Mouse (Mus musculus) lung, embryonic 16.5 days (tissue): ENCODE measurements around the gene Lcmt2. TPM values are rescaled to one million over a fixed set of nuclear protein-coding genes. Genes with fewer than 3 reads are reported as not detected.

Experiments
- ATAC-seq: fragments of 200-750 bp; cut with Nextera tagmentation; 2 replicates; pipeline ENCODE4 v1.8.0; 2017; ENCODE audit warnings: low read depth, mild to moderate bottlenecking, moderate library complexity
- H3K27ac ChIP-seq: fragments of 300-500 bp; sonication (generic); 2 replicates; pipeline ENCODE4 v1.5.1; 2014; ENCODE audit warnings: mild to moderate bottlenecking, control low read depth, low read length
- H3K27me3 ChIP-seq: fragments of 300-500 bp; sonication (generic); 2 replicates; pipeline ENCODE4 v1.6.1; 2014; ENCODE audit warnings: low read depth, low read length, mixed read lengths; ENCODE audit not compliant: control insufficient read depth, insufficient read depth
- H3K36me3 ChIP-seq: fragments of 300-500 bp; sonication (generic); 2 replicates; pipeline ENCODE4 v1.6.1; 2014; ENCODE audit warnings: low read length; ENCODE audit not compliant: control insufficient read depth, insufficient read depth
- H3K4me1 ChIP-seq: fragments of 300-500 bp; sonication (generic); replicated peaks from 2 replicates; pipeline ENCODE4 v1.6.1; 2014; ENCODE audit warnings: low read length, mixed read lengths; ENCODE audit not compliant: control insufficient read depth, insufficient read depth
- H3K4me2 ChIP-seq: fragments of 300-500 bp; sonication (generic); 2 replicates; pipeline ENCODE4 v1.6.1; 2014; ENCODE audit warnings: low read depth, low read length, control low read depth
- H3K4me3 ChIP-seq: fragments of 300-500 bp; sonication (generic); 2 replicates; pipeline ENCODE4 v1.5.1; 2014; ENCODE audit warnings: mild to moderate bottlenecking, low read length, control low read depth
- H3K9ac ChIP-seq: fragments of 300-500 bp; sonication (generic); 2 replicates; pipeline ENCODE4 v1.6.1; 2014; ENCODE audit warnings: low read length, control low read depth
- H3K9me3 ChIP-seq: fragments of 300-500 bp; sonication (generic); 2 replicates; pipeline ENCODE4 v1.6.1; 2016; ENCODE audit warnings: low read length; ENCODE audit not compliant: control insufficient read depth
- WGBS: fragments of 180-500 bp; shearing (Covaris S2); extraction: QIAGEN DNeasy Blood & Tissue Kit; methylation state at CpG from one replicate; pipeline ENCODE4 v1.1.7; 2014; 5-methylcytosine and 5-hydroxymethylcytosine counted together
- polyA plus RNA-seq: library from polyadenylated mRNA; unstranded; fragments of >200 nt; fragmentation: Nextera tagmentation; extraction: Ambion mirVana; gene quantifications from 2 replicates; pipeline ENCODE4 v1.2.1, GENCODE M21; 2015

The Lcmt2 gene
- 24.8 and 25.3 TPM in 2 replicates for polyA plus RNA-seq

DNA sequence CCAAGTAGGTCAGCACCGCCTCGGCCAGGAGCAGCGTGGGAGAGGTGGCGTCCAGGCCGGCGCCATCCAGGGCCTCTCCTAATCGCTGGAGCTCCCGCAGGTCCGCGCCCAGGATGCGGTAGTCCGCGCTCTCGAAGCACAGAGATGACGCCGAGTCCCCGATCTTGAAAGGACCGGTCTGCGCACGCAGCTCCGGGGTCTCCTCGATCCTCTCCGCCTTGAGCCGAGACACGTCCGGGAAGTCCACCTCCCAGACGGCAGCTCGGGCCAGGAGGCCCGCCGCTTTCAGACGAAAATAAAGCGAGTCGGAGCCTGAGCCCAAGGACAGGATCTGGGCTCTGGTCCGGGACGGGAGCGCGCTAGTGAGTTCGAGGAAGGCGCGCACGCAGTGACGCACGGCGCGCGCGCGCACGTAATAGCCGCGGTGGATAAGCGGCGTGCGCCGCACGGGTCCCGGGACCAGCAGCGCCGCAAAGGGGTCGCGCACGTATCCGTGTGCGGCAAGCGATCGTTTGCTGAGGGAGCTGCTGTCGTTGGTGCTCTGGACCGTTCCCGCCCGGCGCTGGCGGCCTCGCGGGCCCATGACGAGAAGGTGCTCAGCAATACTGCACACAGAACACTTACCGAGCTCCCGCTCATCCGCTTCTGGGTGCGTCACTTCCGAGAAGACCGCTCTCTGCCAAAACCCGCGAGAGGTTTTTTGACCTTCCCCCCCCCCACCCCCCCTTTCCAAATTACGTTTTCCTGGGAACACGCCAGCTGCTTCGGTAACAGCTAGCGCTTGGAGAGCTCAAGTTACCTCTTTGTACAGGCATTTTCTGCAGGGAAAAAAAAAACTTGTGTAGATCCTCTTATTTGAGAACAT, at the start of gene Lcmt2, which contains the start of gene Adal:
TSS of gene Lcmt2 (minus strand) at position 636 of the 865 bp plus-strand sequence.
TSS of gene Adal (plus strand) at position 411 of the 865 bp plus-strand sequence.
- WGBS = under 1% methylated on average over 87 of the region's 87 CpGs
- H3K36me3 ChIP-seq = peaks cover 11% of the 10 kb centered on the region; the same call in 1 of the 2 replicates

GRCm38 (mm10) chr2:121188530-121188929, 48.1 kb upstream of the Lcmt2 start:
- WGBS = 56% methylated on average over 1 of the region's 1 CpGs
- H3K4me1 ChIP-seq = no peaks in the 10 kb centered on the region
- no peak for ATAC-seq

More for the DNA sequence above, at the start of gene Lcmt2, which contains the start of gene Adal:
- H3K4me2 ChIP-seq = peak within 1 kb of the TSS; percentile 92
- peak within 1 kb of the TSS; percentile 81 for H3K4me3 ChIP-seq
- H3K4me1 ChIP-seq = peaks cover 26% of the 10 kb centered on the region
- H3K27me3 ChIP-seq = no peaks in the 10 kb centered on the region
- ATAC-seq = peak; percentile 96
- peak within 1 kb of the TSS; percentile 94 for H3K9ac ChIP-seq
- peak within 1 kb of the TSS; percentile 99 for H3K27ac ChIP-seq
- H3K9me3 ChIP-seq = 0 out of 2 replicates have a peak, but pooled peaks cover 3% of the 10 kb centered on the region

DNA sequence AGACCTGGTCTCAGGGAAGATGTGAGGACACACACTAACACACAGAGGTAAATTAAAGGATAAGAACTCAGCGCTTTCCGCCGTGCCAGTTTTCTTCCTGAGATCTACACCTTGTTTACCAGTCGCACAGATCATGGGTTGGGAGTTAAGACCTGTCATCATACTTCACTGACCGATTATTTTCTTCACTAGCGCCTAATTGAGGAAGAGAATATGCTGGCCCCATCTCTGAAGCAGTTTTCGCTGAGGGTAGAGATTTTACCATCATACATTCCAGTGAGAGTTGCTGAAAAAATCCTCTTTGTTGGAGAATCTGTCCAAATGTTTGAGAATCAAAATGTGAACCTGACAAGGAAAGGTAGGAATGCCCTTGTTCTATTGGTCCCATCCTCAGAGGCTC, 43.7 kb upstream of the Lcmt2 start:
- Histone ChIP-seq H3K9ac (no peak overlapping the region), H3K4me3 (no peak overlapping the region), H3K36me3 (peaks cover 19% of the 10 kb centered on the region), H3K4me2 (no peak overlapping the region), H3K27ac (no peak overlapping the region), H3K27me3 (no peaks in the 10 kb centered on the region), H3K4me1 (no peaks in the 10 kb centered on the region), H3K9me3 (no peaks in the 10 kb centered on the region)
- 94% methylated on average over 7 of the region's 7 CpGs for WGBS
- ATAC-seq = no peak

More at GRCm38 (mm10) chr2:121188530-121188929, 48.1 kb upstream of the Lcmt2 start:
- Histone ChIP-seq H3K27me3 (no peaks in the 10 kb centered on the region), H3K36me3 (peaks cover 33% of the 10 kb centered on the region), H3K4me2 (no peak overlapping the region), H3K27ac (no peak overlapping the region), H3K9me3 (no peaks in the 10 kb centered on the region), H3K9ac (no peak overlapping the region), H3K4me3 (no peak overlapping the region)

GRCm38 (mm10) chr2:121183431-121183830, 43.0 kb upstream of the Lcmt2 start:
- Histone ChIP-seq H3K9ac (no peak overlapping the region), H3K4me2 (no peak overlapping the region), H3K9me3 (no peaks in the 10 kb centered on the region), H3K27me3 (no peaks in the 10 kb centered on the region), H3K36me3 (peaks cover 23% of the 10 kb centered on the region), H3K4me1 (no peaks in the 10 kb centered on the region), H3K4me3 (no peak overlapping the region), H3K27ac (no peak overlapping the region)
- ATAC-seq = no peak
- 87% methylated on average over 5 of the region's 5 CpGs for WGBS

DNA sequence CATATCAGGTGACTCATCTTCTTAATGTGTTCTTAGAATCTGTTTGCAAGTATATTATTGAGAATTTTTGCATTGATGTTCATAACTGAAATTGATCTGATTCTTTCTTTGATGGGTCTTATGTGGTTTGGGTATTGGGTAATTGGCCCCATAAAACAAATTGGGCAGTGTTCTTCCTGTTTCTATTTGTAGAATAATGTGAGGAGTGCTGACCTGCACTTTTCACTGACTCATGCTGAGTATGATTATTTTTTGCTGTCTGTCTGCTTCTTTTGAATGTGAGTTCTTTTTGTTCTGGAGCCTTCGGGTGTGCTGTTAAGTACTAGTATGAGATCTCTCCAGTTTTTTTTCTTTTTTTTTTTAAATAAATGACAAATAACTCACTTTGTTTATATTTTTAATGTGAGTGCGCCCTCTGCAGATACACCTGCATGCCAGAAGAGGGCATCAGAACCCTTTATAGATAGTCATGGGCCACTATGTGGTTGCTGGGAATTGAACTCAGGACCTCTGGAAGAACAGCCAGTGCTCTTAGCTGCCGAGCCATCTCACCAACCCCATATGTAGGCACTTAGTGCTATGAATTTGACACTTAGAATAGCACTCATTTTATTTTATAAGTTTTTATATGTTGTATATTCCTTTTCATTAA, 38.5 kb upstream of the Lcmt2 start:
- Histone ChIP-seq H3K27me3 (no peaks in the 10 kb centered on the region), H3K4me1 (no peaks in the 10 kb centered on the region), H3K9me3 (no peaks in the 10 kb centered on the region), H3K27ac (no peak overlapping the region), H3K9ac (no peak overlapping the region), H3K4me3 (no peak overlapping the region), H3K36me3 (peaks cover 35% of the 10 kb centered on the region), H3K4me2 (no peak overlapping the region)
- no peak for ATAC-seq
- 88% methylated on average over 3 of the region's 3 CpGs for WGBS

DNA sequence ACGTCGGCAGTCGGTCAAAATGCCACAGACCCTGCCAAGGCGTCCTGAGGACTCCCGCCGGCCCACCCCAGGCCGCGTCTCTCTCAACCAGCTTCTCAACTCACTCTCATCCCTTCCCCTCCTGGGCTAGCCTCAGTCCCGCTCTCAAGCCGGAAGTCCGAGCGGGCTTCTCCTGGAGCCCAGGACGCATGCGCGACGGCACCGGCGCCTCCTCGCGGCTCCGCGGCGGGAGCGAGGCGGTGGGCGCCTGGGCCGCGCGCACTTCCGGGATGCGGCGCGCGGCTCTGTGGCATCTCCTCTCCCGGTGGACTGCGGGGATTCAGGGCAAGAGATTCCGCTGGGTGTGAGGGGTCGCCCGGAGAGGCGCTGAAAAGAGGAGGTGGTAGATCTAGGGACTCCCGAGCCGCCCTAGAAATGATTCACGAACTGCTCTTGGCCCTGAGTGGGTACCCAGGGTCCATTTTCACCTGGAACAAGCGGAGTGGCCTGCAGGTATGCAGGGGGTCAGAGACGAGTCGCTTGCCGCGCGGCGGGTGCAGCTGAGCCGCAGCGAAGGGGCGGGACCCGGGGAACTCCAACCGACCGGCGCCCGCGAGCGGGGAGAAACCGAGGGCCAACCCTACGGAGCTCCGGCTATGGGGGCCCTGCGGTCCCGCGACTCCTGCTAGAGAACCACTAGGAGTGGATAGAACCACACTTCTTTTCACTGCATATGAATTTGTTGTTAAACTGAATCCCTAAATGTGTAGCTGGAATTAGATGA, 30.7 kb upstream of the Lcmt2 start, which contains the start of gene Zscan29:
TSS of gene Zscan29 (minus strand) at position 146 of the 763 bp plus-strand sequence.
- Histone ChIP-seq H3K9me3 (no peaks in the 10 kb centered on the region), H3K27me3 (no peaks in the 10 kb centered on the region), H3K27ac (peak within 1 kb of the TSS; percentile 92), H3K36me3 (peaks cover 13% of the 10 kb centered on the region), H3K9ac (peak within 1 kb of the TSS; percentile 91), H3K4me2 (peak within 1 kb of the TSS; percentile 66), H3K4me3 (peak within 1 kb of the TSS; percentile 92), H3K4me1 (peaks cover 14% of the 10 kb centered on the region)
- WGBS = under 1% methylated on average over 65 of the region's 66 CpGs
- peak; percentile 96 for ATAC-seq

GRCm38 (mm10) chr2:121170481-121170971, 30.1 kb upstream of the Lcmt2 start, which contains the start of gene Tubgcp4:
Gene Tubgcp4, plus strand, starts transcription at chr2:121170654.
- Histone ChIP-seq H3K4me3 (peak within 1 kb of the TSS; percentile 92), H3K4me1 (peaks cover 14% of the 10 kb centered on the region), H3K27ac (peak within 1 kb of the TSS; percentile 92), H3K4me2 (peak within 1 kb of the TSS; percentile 66), H3K9ac (peak within 1 kb of the TSS; percentile 91), H3K27me3 (no peaks in the 10 kb centered on the region), H3K9me3 (no peaks in the 10 kb centered on the region), H3K36me3 (peaks cover 11% of the 10 kb centered on the region)
- WGBS = 0% methylated on average over 38 of the region's 38 CpGs
- ATAC-seq = peak; percentile 59

GRCm38 (mm10) chr2:121169902-121170301, 29.4 kb upstream of the Lcmt2 start:
- Histone ChIP-seq H3K36me3 (peaks cover 11% of the 10 kb centered on the region), H3K27ac (no peak overlapping the region), H3K4me1 (peaks cover 14% of the 10 kb centered on the region), H3K27me3 (no peaks in the 10 kb centered on the region), H3K4me2 (peak overlapping the region; percentile 66), H3K4me3 (peak overlapping the region; percentile 92), H3K9me3 (no peaks in the 10 kb centered on the region), H3K9ac (peak overlapping the region; percentile 91)
- no peak for ATAC-seq
- 4% methylated on average over 9 of the region's 9 CpGs for WGBS
